Mouse (Mus musculus) urinary bladder, postnatal 36 days (tissue): ENCODE data around the gene Med12l.
A peak's percentile ranks its signal among the peaks of the same experiment; 100 is the strongest.
"Not testable (repeated sequence)": the region's sequence is repeated elsewhere in the genome, so short reads cannot be mapped to it uniquely, and the experiment has no call there.

Experiments
- DNase-seq, 2 experiments: peaks; one replicate each; pipeline ENCODE4 v3.0.0; 2022; ENCODE audit warnings: low spot score in 2 of 2, mixed read lengths in 1 of 2

Gene Med12l

GRCm38 (mm10) chr3:59101218-59101986 is 95.8 kb downstream of the Med12l start, which contains the start of gene Gpr171:
TSS of gene Gpr171 (minus strand) at chr3:59101821.
- no peak for DNase-seq

GRCm38 (mm10) chr3:59102146-59102545 is 96.5 kb downstream of the Med12l start:
- DNase-seq = no peak

GRCm38 (mm10) chr3:59104462-59104861 is 98.8 kb downstream of the Med12l start:
- DNase-seq = no peak

- DNase-seq = no peak
These were observed 101.8 kb downstream of the Med12l start for GRCm38 (mm10) chr3:59107439-59107838.

GRCm38 (mm10) chr3:59109834-59110233 is 104.2 kb downstream of the Med12l start:
- DNase-seq = not testable (repeated sequence)

- DNase-seq = no peak
These were observed 106.3 kb downstream of the Med12l start for GRCm38 (mm10) chr3:59111944-59112343.

- DNase-seq = not testable (repeated sequence)
These were observed 107.7 kb downstream of the Med12l start for GRCm38 (mm10) chr3:59113291-59113690.

GRCm38 (mm10) chr3:59113973-59114517 is 108.4 kb downstream of the Med12l start:
- DNase-seq = peak; percentile 9 to 17

GRCm38 (mm10) chr3:59121067-59121730 is 115.6 kb downstream of the Med12l start:
- DNase-seq = no peak

GRCm38 (mm10) chr3:59121780-59122449 is 116.3 kb downstream of the Med12l start:
- DNase-seq = no peak

- DNase-seq = no peak
These were observed 119.4 kb downstream of the Med12l start for GRCm38 (mm10) chr3:59125022-59125421.

- no peak for DNase-seq
These were observed 120.3 kb downstream of the Med12l start for GRCm38 (mm10) chr3:59125783-59126555.

GRCm38 (mm10) chr3:59128681-59129080 is 123.1 kb downstream of the Med12l start:
- no peak for DNase-seq

- DNase-seq = no peak
These were observed 123.9 kb downstream of the Med12l start for GRCm38 (mm10) chr3:59129547-59129946.

GRCm38 (mm10) chr3:59130431-59130830 is 124.8 kb downstream of the Med12l start:
- DNase-seq = peak in 1 of 2 experiments; percentile 27

GRCm38 (mm10) chr3:59131081-59131480 is 125.5 kb downstream of the Med12l start:
- no peak for DNase-seq

- no peak for DNase-seq
These were observed 126.3 kb downstream of the Med12l start for GRCm38 (mm10) chr3:59131966-59132365.

GRCm38 (mm10) chr3:59133189-59133588 is 127.6 kb downstream of the Med12l start:
- DNase-seq = no peak

- no peak for DNase-seq
These were observed 130.5 kb downstream of the Med12l start for GRCm38 (mm10) chr3:59135911-59136653.

GRCm38 (mm10) chr3:59138946-59139468 is 133.4 kb downstream of the Med12l start:
- DNase-seq = no peak
